Mouse (Mus musculus) forebrain, embryonic 11.5 days (tissue): ENCODE data around the gene Slc44a3. TPM values are rescaled to one million over a fixed set of nuclear protein-coding genes. Genes with fewer than 3 reads are reported as not detected.
A peak's percentile ranks its signal among the peaks of the same experiment; 100 is the strongest.

ENCODE experiments used
- ATAC-seq: fragments of 200-750 bp; cut with Nextera tagmentation; replicated peaks from 2 replicates; pipeline ENCODE4 v1.8.0; 2017; ENCODE audit warnings: moderate TSS enrichment; ENCODE audit not compliant: low FRiP score
- DNase-seq: peaks from one replicate; pipeline ENCODE4 v3.0.0-alpha.2; 2017; ENCODE audit warnings: low spot score
- H3K27ac ChIP-seq: fragments of 300-500 bp; sonication (generic); 2 replicates; pipeline ENCODE4 v1.5.1; 2014; ENCODE audit warnings: low read depth, low read length
- H3K27me3 ChIP-seq: fragments of 300-500 bp; sonication (generic); 2 replicates; pipeline ENCODE4 v1.6.1; 2014; ENCODE audit warnings: mild to moderate bottlenecking, low read length, mixed read lengths; ENCODE audit not compliant: control insufficient read depth, insufficient read depth
- H3K36me3 ChIP-seq: fragments of 300-500 bp; sonication (generic); 2 replicates; pipeline ENCODE4 v1.6.1; 2014; ENCODE audit warnings: mild to moderate bottlenecking, low read length, moderate library complexity, mixed read lengths; ENCODE audit not compliant: control insufficient read depth, insufficient read depth
- H3K4me1 ChIP-seq: fragments of 300-500 bp; sonication (generic); replicated peaks from 2 replicates; pipeline ENCODE4 v1.6.1; 2014; ENCODE audit warnings: low read length, mixed read lengths; ENCODE audit not compliant: control insufficient read depth, insufficient read depth
- H3K4me2 ChIP-seq: fragments of 300-500 bp; sonication (generic); 2 replicates; pipeline ENCODE4 v1.6.1; 2014; ENCODE audit warnings: low read depth, mild to moderate bottlenecking, low read length, moderate library complexity, mixed read lengths; ENCODE audit not compliant: severe bottlenecking
- H3K4me3 ChIP-seq: fragments of 300-500 bp; sonication (generic); 2 replicates; pipeline ENCODE4 v1.5.1; 2014; ENCODE audit warnings: low read depth, low read length
- H3K9ac ChIP-seq: fragments of 300-500 bp; sonication (generic); 2 replicates; pipeline ENCODE4 v1.6.1; 2014; ENCODE audit warnings: low read length
- H3K9me3 ChIP-seq: fragments of 300-500 bp; sonication (generic); 2 replicates; pipeline ENCODE4 v1.6.1; 2016; ENCODE audit warnings: low read length, mixed read lengths; ENCODE audit not compliant: control insufficient read depth
- WGBS: fragments of 180-500 bp; shearing (Covaris S2); extraction: QIAGEN DNeasy Blood & Tissue Kit; methylation state at CpG from one replicate; pipeline ENCODE4 v1.1.7; 2014; 5-methylcytosine and 5-hydroxymethylcytosine counted together
- polyA plus RNA-seq: library from polyadenylated mRNA; unstranded; fragments of >200 nt; fragmentation: Nextera tagmentation; extraction: Ambion mirVana; gene quantifications from 2 replicates; pipeline ENCODE4 v1.2.1, GENCODE M21; 2014

Gene Slc44a3
- polyA plus RNA-seq: 0.83 and 1.0 TPM in 2 replicates

DNA sequence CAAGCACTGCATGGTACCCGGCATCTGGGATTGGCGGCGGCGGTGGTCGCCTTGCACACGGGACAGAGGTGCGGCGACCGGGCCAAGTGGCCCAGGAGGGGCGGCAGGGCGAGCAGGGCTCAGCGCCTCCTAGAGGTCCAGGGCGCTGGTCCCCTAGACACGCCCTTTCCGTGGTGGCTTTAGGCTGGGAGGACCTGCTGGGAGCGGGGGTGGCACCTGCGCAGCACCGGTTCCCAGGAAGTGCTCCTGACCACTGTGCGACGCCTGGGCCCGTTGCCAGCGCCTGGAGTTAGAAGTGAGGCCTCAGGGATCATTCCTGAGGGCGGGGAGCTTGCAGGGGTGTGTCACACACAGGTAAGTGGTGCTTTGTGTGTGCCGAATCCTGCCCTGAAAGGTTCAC is at the start of gene Slc44a3:
TSS of gene Slc44a3 (minus strand) at position 229 of the 400 bp plus-strand sequence.
- WGBS: under 1% methylated on average over 24 of the region's 24 CpGs
- H3K9me3 ChIP-seq: no peaks in the 10 kb centered on the region
- peaks cover 3% of the 10 kb centered on the region; the same call in 1 of the 2 replicates for H3K27me3 ChIP-seq

DNA sequence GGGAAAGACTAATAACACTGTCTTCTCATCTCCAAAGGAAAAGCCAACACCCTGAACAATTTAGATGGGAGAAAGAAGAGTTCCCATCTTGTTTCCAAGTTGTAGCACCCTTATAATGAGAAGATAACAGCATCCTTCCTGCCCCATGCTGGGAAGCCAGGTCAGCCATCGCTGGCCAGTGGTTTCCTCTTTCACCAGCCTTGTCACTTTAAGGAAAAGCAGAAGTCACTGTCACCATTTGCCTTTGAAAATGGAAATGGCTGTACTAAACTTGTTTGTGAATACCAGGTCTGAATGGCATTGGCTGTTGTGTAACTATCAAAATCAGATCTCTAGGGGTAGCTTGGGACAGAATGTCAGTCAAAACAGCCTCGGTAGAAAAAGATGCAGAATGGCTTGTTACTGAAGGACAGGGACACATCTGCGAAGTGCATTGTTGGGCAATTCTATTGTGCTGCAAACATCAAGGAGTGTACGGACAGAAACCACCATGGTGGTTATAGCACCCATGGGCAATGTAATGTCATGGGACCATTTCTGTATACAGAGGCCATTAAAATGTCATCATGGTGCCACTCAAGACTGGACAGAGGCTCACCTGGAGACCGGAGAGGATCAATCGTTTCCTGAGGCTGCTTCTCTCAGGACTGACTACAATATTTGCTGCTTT is 47.8 kb upstream of the Slc44a3 start:
- Histone ChIP-seq H3K4me1 (no peaks in the 10 kb centered on the region), H3K4me2 (no peak overlapping the region), H3K9me3 (no peaks in the 10 kb centered on the region), H3K27ac (no peak overlapping the region), H3K27me3 (no peaks in the 10 kb centered on the region), H3K4me3 (no peak overlapping the region), H3K9ac (no peak overlapping the region), H3K36me3 (no peaks in the 10 kb centered on the region)
- 91% methylated on average over 6 of the region's 6 CpGs for WGBS
- ATAC-seq (no peak), DNase-seq (no peak)

More for the DNA sequence above, at the start of gene Slc44a3:
- Histone ChIP-seq H3K27ac (no peak within 1 kb of the TSS), H3K4me2 (peak within 1 kb of the TSS; percentile 52), H3K36me3 (no peaks in the 10 kb centered on the region), H3K4me3 (peak within 1 kb of the TSS; percentile 8; the same call in 1 of the 2 replicates), H3K4me1 (0 out of 2 replicates have a peak, but pooled peaks cover 3% of the 10 kb centered on the region), H3K9ac (0 out of 2 replicates have a peak within 1 kb of the TSS, but pooled peaks have one; percentile 14)
- ATAC-seq (no peak), DNase-seq (no peak)

GRCm38 (mm10) chr3:121579402-121579801 is 47.2 kb upstream of the Slc44a3 start:
- no peak for ATAC-seq
- no peak overlapping the region for H3K9ac ChIP-seq
- H3K4me2 ChIP-seq: no peak overlapping the region
- no peak overlapping the region for H3K4me3 ChIP-seq
- no peak for DNase-seq
- H3K9me3 ChIP-seq: no peaks in the 10 kb centered on the region
- no peak overlapping the region for H3K27ac ChIP-seq
- 93% methylated on average over 5 of the region's 5 CpGs for WGBS
- no peaks in the 10 kb centered on the region for H3K4me1 ChIP-seq
- H3K36me3 ChIP-seq: no peaks in the 10 kb centered on the region
- no peaks in the 10 kb centered on the region for H3K27me3 ChIP-seq

GRCm38 (mm10) chr3:121578706-121579105 is 46.5 kb upstream of the Slc44a3 start:
- ATAC-seq: no peak
- H3K4me2 ChIP-seq: no peak overlapping the region
- DNase-seq: no peak

GRCm38 (mm10) chr3:121577641-121578040 is 45.4 kb upstream of the Slc44a3 start:
- Histone ChIP-seq H3K4me3 (no peak overlapping the region), H3K27me3 (no peaks in the 10 kb centered on the region), H3K4me1 (no peaks in the 10 kb centered on the region), H3K36me3 (no peaks in the 10 kb centered on the region), H3K9me3 (no peaks in the 10 kb centered on the region), H3K9ac (no peak overlapping the region), H3K27ac (no peak overlapping the region), H3K4me2 (no peak overlapping the region)
- DNase-seq (no peak), ATAC-seq (no peak)
- WGBS: 93% methylated on average over 5 of the region's 5 CpGs

More at GRCm38 (mm10) chr3:121578706-121579105, 46.5 kb upstream of the Slc44a3 start:
- Histone ChIP-seq H3K27ac (no peak overlapping the region), H3K9ac (no peak overlapping the region), H3K4me1 (no peaks in the 10 kb centered on the region), H3K9me3 (no peaks in the 10 kb centered on the region), H3K4me3 (no peak overlapping the region), H3K27me3 (no peaks in the 10 kb centered on the region), H3K36me3 (no peaks in the 10 kb centered on the region)
- 44% methylated on average over 3 of the region's 5 CpGs for WGBS

GRCm38 (mm10) chr3:121577032-121577591 is 44.9 kb upstream of the Slc44a3 start:
- WGBS: 60% methylated on average over 10 of the region's 10 CpGs
- Histone ChIP-seq H3K4me2 (no peak overlapping the region), H3K9ac (no peak overlapping the region), H3K4me3 (no peak overlapping the region), H3K4me1 (no peaks in the 10 kb centered on the region), H3K9me3 (no peaks in the 10 kb centered on the region), H3K36me3 (no peaks in the 10 kb centered on the region), H3K27me3 (no peaks in the 10 kb centered on the region), H3K27ac (no peak overlapping the region)
- DNase-seq (peak; percentile 67), ATAC-seq (no peak)

GRCm38 (mm10) chr3:121576367-121576766 is 44.2 kb upstream of the Slc44a3 start:
- Histone ChIP-seq H3K4me2 (no peak overlapping the region), H3K4me3 (no peak overlapping the region), H3K9me3 (no peaks in the 10 kb centered on the region), H3K9ac (no peak overlapping the region), H3K27ac (no peak overlapping the region), H3K27me3 (no peaks in the 10 kb centered on the region), H3K36me3 (no peaks in the 10 kb centered on the region), H3K4me1 (no peaks in the 10 kb centered on the region)
- WGBS: 62% methylated on average over 6 of the region's 6 CpGs
- ATAC-seq: no peak
- DNase-seq: no peak

- Histone ChIP-seq H3K4me1 (no peaks in the 10 kb centered on the region), H3K27me3 (no peaks in the 10 kb centered on the region)
- 89% methylated on average over 4 of the region's 4 CpGs for whole genome bisulfite sequencing
Measured at GRCm38 (mm10) chr3:121574386-121574785, 42.2 kb upstream of the Slc44a3 start.

GRCm38 (mm10) chr3:121573858-121574257 is 41.7 kb upstream of the Slc44a3 start:
- ATAC-seq: no peak
- WGBS: 91% methylated on average over 7 of the region's 7 CpGs

More at GRCm38 (mm10) chr3:121574386-121574785, 42.2 kb upstream of the Slc44a3 start:
- Histone ChIP-seq H3K36me3 (no peaks in the 10 kb centered on the region), H3K9me3 (no peaks in the 10 kb centered on the region), H3K27ac (no peak overlapping the region), H3K4me2 (no peak overlapping the region), H3K9ac (no peak overlapping the region), H3K4me3 (no peak overlapping the region)
- DNase-seq: no peak
- ATAC-seq: no peak

More at GRCm38 (mm10) chr3:121573858-121574257, 41.7 kb upstream of the Slc44a3 start:
- Histone ChIP-seq H3K4me1 (no peaks in the 10 kb centered on the region), H3K9ac (no peak overlapping the region), H3K27ac (no peak overlapping the region), H3K27me3 (no peaks in the 10 kb centered on the region), H3K4me2 (no peak overlapping the region), H3K36me3 (no peaks in the 10 kb centered on the region), H3K4me3 (no peak overlapping the region), H3K9me3 (no peaks in the 10 kb centered on the region)
- DNase-seq: no peak
